Mouse (Mus musculus): ENCODE measurements at regions not wholly inside any gene's neighbourhood (a gene's known extent, or its start where the extent isn't known, plus 50 kb on each side); places are given as distances from the start of the nearest gene placed in this dataset.
A peak's percentile ranks its signal among the peaks of the same experiment; 100 is the strongest.

GRCm38 (mm10) chr14:68240146-68240545 is 1054.0 kb downstream of the Synb start:
- no peak for DNase-seq (ENCODE audit: low spot score)

GRCm38 (mm10) chr14:68224152-68224551 is 1069.9 kb downstream of the Synb start:
- DNase-seq (ENCODE audit: low spot score), result no peak

GRCm38 (mm10) chr14:68219025-68219595 is 1075.0 kb downstream of the Synb start:
- DNase-seq (ENCODE audit: low spot score), result no peak

GRCm38 (mm10) chr14:68218471-68218870 is 1075.6 kb downstream of the Synb start:
- DNase-seq (ENCODE audit: low spot score), result no peak

GRCm38 (mm10) chr14:68217986-68218385 is 1076.1 kb downstream of the Synb start:
- no peak for DNase-seq (ENCODE audit: low spot score)

GRCm38 (mm10) chr14:68213879-68214278 is 1080.2 kb downstream of the Synb start:
- DNase-seq (ENCODE audit: low spot score), result no peak

GRCm38 (mm10) chr14:68198802-68199201 is 1095.3 kb downstream of the Synb start:
- DNase-seq (ENCODE audit: low spot score), result no peak

GRCm38 (mm10) chr14:68197470-68197800 is 1096.7 kb downstream of the Synb start:
- peak; percentile 1 for DNase-seq (ENCODE audit: low spot score)

GRCm38 (mm10) chr14:68196762-68197469 is 1097.2 kb downstream of the Synb start:
- no peak for DNase-seq (ENCODE audit: low spot score)

GRCm38 (mm10) chr14:68196201-68196600 is 1097.9 kb downstream of the Synb start:
- DNase-seq (ENCODE audit: low spot score), result no peak

GRCm38 (mm10) chr14:68189876-68190275 is 1104.2 kb downstream of the Synb start:
- DNase-seq (ENCODE audit: low spot score), result no peak

GRCm38 (mm10) chr14:68188325-68188724 is 1105.8 kb downstream of the Synb start:
- no peak for DNase-seq (ENCODE audit: low spot score)

GRCm38 (mm10) chr14:68182606-68183005 is 1111.5 kb downstream of the Synb start:
- no peak for DNase-seq (ENCODE audit: low spot score)

GRCm38 (mm10) chr14:68181168-68181567 is 1112.9 kb downstream of the Synb start:
- DNase-seq (ENCODE audit: low spot score), result no peak

All from yolk sac, embryonic 10.5 days (tissue).